Mouse (Mus musculus) midbrain, embryonic 13.5 days (tissue): ENCODE results near the gene Mdk. TPM values are rescaled to one million over a fixed set of nuclear protein-coding genes. Genes with fewer than 3 reads are reported as not detected.

Experiments
- ATAC-seq: fragments of 200-750 bp; cut with Nextera tagmentation; 2 replicates; pipeline ENCODE4 v1.8.0; 2017; ENCODE audit warnings: mild to moderate bottlenecking, moderate TSS enrichment, moderate library complexity
- H3K27ac ChIP-seq: fragments of 300-500 bp; sonication (generic); 2 replicates; pipeline ENCODE4 v1.5.1; 2015; ENCODE audit warnings: inconsistent platforms, mild to moderate bottlenecking, moderate library complexity
- H3K27me3 ChIP-seq: fragments of 300-500 bp; sonication (generic); 2 replicates; pipeline ENCODE4 v1.6.1; 2015; ENCODE audit warnings: mild to moderate bottlenecking, inconsistent platforms
- H3K36me3 ChIP-seq: fragments of 300-500 bp; sonication (generic); 2 replicates; pipeline ENCODE4 v1.6.1; 2015; ENCODE audit warnings: mild to moderate bottlenecking, inconsistent platforms
- H3K4me1 ChIP-seq: fragments of 300-500 bp; sonication (generic); replicated peaks from 2 replicates; pipeline ENCODE4 v1.6.1; 2015; ENCODE audit warnings: inconsistent platforms
- H3K4me2 ChIP-seq: fragments of 300-500 bp; sonication (generic); replicated peaks from 2 replicates; pipeline ENCODE4 v1.6.1; 2015; ENCODE audit warnings: moderate library complexity, mild to moderate bottlenecking, inconsistent platforms
- H3K4me3 ChIP-seq: fragments of 300-500 bp; sonication (generic); replicated peaks from 2 replicates; pipeline ENCODE4 v1.5.1; 2015; ENCODE audit warnings: mild to moderate bottlenecking, inconsistent platforms
- H3K9ac ChIP-seq: fragments of 300-500 bp; sonication (generic); replicated peaks from 2 replicates; pipeline ENCODE4 v1.6.1; 2015; ENCODE audit warnings: mild to moderate bottlenecking, inconsistent platforms
- H3K9me3 ChIP-seq: fragments of 300-500 bp; sonication (generic); 2 replicates; pipeline ENCODE4 v1.6.1; 2016; ENCODE audit warnings: mild to moderate bottlenecking, inconsistent platforms
- WGBS: fragments of 180-500 bp; shearing (Covaris S2); methylation state at CpG from one replicate; pipeline ENCODE4 v1.1.7; 2015; 5-methylcytosine and 5-hydroxymethylcytosine counted together
- polyA plus RNA-seq: library from polyadenylated mRNA; unstranded; fragments of >200 nt; fragmentation: Nextera tagmentation; extraction: Ambion mirVana; gene quantifications from 2 replicates; pipeline ENCODE4 v1.2.1, GENCODE M21; 2015

Gene Mdk
- polyA plus RNA-seq, 1 experiment from 2014 or later: 354 TPM

GRCm38 (mm10) chr2:91939303-91939935 lies 7.3 kb upstream of the Mdk start:
- WGBS: 85% methylated on average over 15 of the region's 15 CpGs
- no peak overlapping the region for H3K9ac ChIP-seq
- H3K4me1 ChIP-seq: peaks cover 5% of the 10 kb centered on the region
- H3K4me2 ChIP-seq: no peak overlapping the region
- H3K27ac ChIP-seq: no peak overlapping the region
- H3K4me3 ChIP-seq: no peak overlapping the region
- H3K27me3 ChIP-seq: no peaks in the 10 kb centered on the region
- H3K36me3 ChIP-seq: peaks cover 64% of the 10 kb centered on the region
- H3K9me3 ChIP-seq: no peaks in the 10 kb centered on the region
- ATAC-seq: no peak

GRCm38 (mm10) chr2:91936154-91936553 lies 4.1 kb upstream of the Mdk start:
- Histone ChIP-seq H3K27me3 (0 out of 2 replicates have a peak, but pooled peaks cover 2% of the 10 kb centered on the region), H3K4me1 (peaks cover 29% of the 10 kb centered on the region), H3K9me3 (no peaks in the 10 kb centered on the region), H3K4me2 (no peak overlapping the region), H3K9ac (no peak overlapping the region), H3K27ac (no peak overlapping the region), H3K4me3 (no peak overlapping the region), H3K36me3 (peaks cover 65% of the 10 kb centered on the region)
- ATAC-seq: no peak
- WGBS: 94% methylated on average over 7 of the region's 7 CpGs

- Histone ChIP-seq H3K9me3 (no peaks in the 10 kb centered on the region), H3K4me3 (no peak overlapping the region), H3K4me2 (no peak overlapping the region), H3K36me3 (peaks cover 56% of the 10 kb centered on the region), H3K27me3 (0 out of 2 replicates have a peak, but pooled peaks cover 2% of the 10 kb centered on the region), H3K9ac (no peak overlapping the region), H3K27ac (no peak overlapping the region), H3K4me1 (peaks cover 39% of the 10 kb centered on the region)
- no peak for ATAC-seq
- WGBS: 91% methylated on average over 9 of the region's 9 CpGs
Measured at GRCm38 (mm10) chr2:91934826-91935525, 2.9 kb upstream of the Mdk start.

GRCm38 (mm10) chr2:91934016-91934415 lies 1.9 kb upstream of the Mdk start:
- no peak overlapping the region for H3K4me3 ChIP-seq
- no peak overlapping the region for H3K4me2 ChIP-seq
- H3K27me3 ChIP-seq: 0 out of 2 replicates have a peak, but pooled peaks cover 2% of the 10 kb centered on the region
- peaks cover 49% of the 10 kb centered on the region for H3K4me1 ChIP-seq
- 73% methylated on average over 8 of the region's 8 CpGs for WGBS
- peaks cover 46% of the 10 kb centered on the region for H3K36me3 ChIP-seq
- no peaks in the 10 kb centered on the region for H3K9me3 ChIP-seq
- no peak for ATAC-seq
- no peak overlapping the region for H3K9ac ChIP-seq
- H3K27ac ChIP-seq: peak overlapping the region; percentile 40; the same call in 1 of the 2 replicates

GRCm38 (mm10) chr2:91933471-91933870 lies 1.4 kb upstream of the Mdk start:
- Histone ChIP-seq H3K27ac (peak overlapping the region; percentile 40; the same call in 1 of the 2 replicates), H3K9ac (no peak overlapping the region), H3K9me3 (no peaks in the 10 kb centered on the region), H3K4me3 (no peak overlapping the region), H3K36me3 (peaks cover 41% of the 10 kb centered on the region), H3K4me2 (no peak overlapping the region), H3K27me3 (0 out of 2 replicates have a peak, but pooled peaks cover 4% of the 10 kb centered on the region), H3K4me1 (peaks cover 52% of the 10 kb centered on the region)
- no peak for ATAC-seq
- WGBS: 26% methylated on average over 9 of the region's 9 CpGs

- 0 out of 2 replicates have a peak, but pooled peaks cover 5% of the 10 kb centered on the region for H3K27me3 ChIP-seq
- H3K4me2 ChIP-seq: no peak overlapping the region
- H3K9me3 ChIP-seq: no peaks in the 10 kb centered on the region
- no peak for ATAC-seq
- H3K4me1 ChIP-seq: peaks cover 52% of the 10 kb centered on the region
- 8% methylated on average over 6 of the region's 6 CpGs for WGBS
- H3K27ac ChIP-seq: peak overlapping the region; percentile 40; the same call in 1 of the 2 replicates
- H3K4me3 ChIP-seq: no peak overlapping the region
- H3K36me3 ChIP-seq: peaks cover 35% of the 10 kb centered on the region
- no peak overlapping the region for H3K9ac ChIP-seq
Measured at GRCm38 (mm10) chr2:91932737-91933350, 747 bp upstream of the Mdk start.

GRCm38 (mm10) chr2:91931328-91932159 lies 553 bp downstream of the Mdk start:
- peak; percentile 77 for ATAC-seq
- Histone ChIP-seq H3K27me3 (0 out of 2 replicates have a peak, but pooled peaks cover 5% of the 10 kb centered on the region), H3K27ac (peak overlapping the region; percentile 89), H3K4me3 (peak overlapping the region; percentile 58), H3K9ac (peak overlapping the region; percentile 86), H3K36me3 (peaks cover 22% of the 10 kb centered on the region), H3K4me2 (peak overlapping the region; percentile 72), H3K4me1 (peaks cover 50% of the 10 kb centered on the region), H3K9me3 (no peaks in the 10 kb centered on the region)
- under 1% methylated on average over 44 of the region's 50 CpGs for WGBS

- Histone ChIP-seq H3K4me3 (peak overlapping the region; percentile 58), H3K27me3 (peaks cover 12% of the 10 kb centered on the region), H3K9me3 (no peaks in the 10 kb centered on the region), H3K36me3 (peaks cover 15% of the 10 kb centered on the region), H3K27ac (peak overlapping the region; percentile 89), H3K4me1 (peaks cover 50% of the 10 kb centered on the region), H3K4me2 (peak overlapping the region; percentile 72), H3K9ac (peak overlapping the region; percentile 86)
- ATAC-seq: peak; percentile 2; the same call in 1 of the 2 replicates
- WGBS: 0% methylated on average over 23 of the region's 23 CpGs
Measured at GRCm38 (mm10) chr2:91930761-91931291, 1.3 kb downstream of the Mdk start.

- peak overlapping the region; percentile 30; the same call in 1 of the 2 replicates for H3K27ac ChIP-seq
Measured at GRCm38 (mm10) chr2:91929936-91930335, 2.2 kb downstream of the Mdk start.

GRCm38 (mm10) chr2:91929455-91929854 lies 2.6 kb downstream of the Mdk start:
- Histone ChIP-seq H3K9me3 (no peaks in the 10 kb centered on the region), H3K36me3 (peaks cover 2% of the 10 kb centered on the region), H3K27ac (no peak overlapping the region), H3K4me1 (peaks cover 50% of the 10 kb centered on the region), H3K4me3 (peak overlapping the region; percentile 58; the same call in 1 of the 2 replicates), H3K4me2 (peak overlapping the region; percentile 72), H3K27me3 (peaks cover 25% of the 10 kb centered on the region), H3K9ac (peak overlapping the region; percentile 51)
- no peak for ATAC-seq
- 56% methylated on average over 3 of the region's 3 CpGs for WGBS

More at GRCm38 (mm10) chr2:91929936-91930335, 2.2 kb downstream of the Mdk start:
- Histone ChIP-seq H3K4me2 (peak overlapping the region; percentile 72), H3K4me1 (peaks cover 50% of the 10 kb centered on the region), H3K9me3 (no peaks in the 10 kb centered on the region), H3K36me3 (peaks cover 7% of the 10 kb centered on the region), H3K9ac (peak overlapping the region; percentile 51), H3K4me3 (peak overlapping the region; percentile 58), H3K27me3 (peaks cover 21% of the 10 kb centered on the region)
- ATAC-seq: peak; percentile 12; the same call in 1 of the 2 replicates
- WGBS: 6% methylated on average over 12 of the region's 12 CpGs
